Mouse (Mus musculus): ENCODE data around the gene Vmn1r15. TPM values are rescaled to one million over a fixed set of nuclear protein-coding genes. Genes with fewer than 3 reads are reported as not detected.

Vmn1r15 gene
- total RNA-seq (2021): not detected
- not detected in 2 replicates for polyA plus RNA-seq (2012; rRNA removed)
- long read RNA-seq: 0 reads

- no peak for DNase-seq
Observed at GRCm38 (mm10) chr6:57257652-57258051, at the start of gene Vmn1r15. Gene Vmn1r15 (plus strand): TSS chr6:57257952.

- DNase-seq: no peak
Observed at GRCm38 (mm10) chr6:57231386-57231785, 26.4 kb upstream of the Vmn1r15 start, which contains the start of gene Vmn1r14. Gene Vmn1r14 (plus strand): TSS chr6:57231686.

- DNase-seq: no peak
Observed at GRCm38 (mm10) chr6:57260990-57261389, 3.2 kb downstream of the Vmn1r15 start.

- DNase-seq: no peak
Observed at GRCm38 (mm10) chr6:57271881-57272280, 14.1 kb downstream of the Vmn1r15 start.

GRCm38 (mm10) chr6:57272517-57272916, 14.8 kb downstream of the Vmn1r15 start:
- DNase-seq: no peak

GRCm38 (mm10) chr6:57278952-57279351, 21.2 kb downstream of the Vmn1r15 start:
- DNase-seq: no peak

Other genes with a start within 250 kb of the Vmn1r15 start
- not detected for gene Vmn1r7, start 232.6 kb upstream of the Vmn1r15 start, total RNA-seq (2021)
- gene Vmn1r7, start 232.6 kb upstream of the Vmn1r15 start, polyA plus RNA-seq (2012; rRNA removed): not detected in 2 replicates
- gene Vmn1r8, start 225.7 kb upstream of the Vmn1r15 start, total RNA-seq (2021): not detected
- not detected in 2 replicates for gene Vmn1r8, start 225.7 kb upstream of the Vmn1r15 start, polyA plus RNA-seq (2012; rRNA removed)
- not detected for gene Vmn1r9, start 191.2 kb upstream of the Vmn1r15 start, total RNA-seq (2021)
- not detected in 2 replicates for gene Vmn1r9, start 191.2 kb upstream of the Vmn1r15 start, polyA plus RNA-seq (2012; rRNA removed)
- not detected for gene Vmn1r10, start 148.5 kb upstream of the Vmn1r15 start, total RNA-seq (2021)
- not detected in 2 replicates for gene Vmn1r10, start 148.5 kb upstream of the Vmn1r15 start, polyA plus RNA-seq (2012; rRNA removed)
- gene Vmn1r11, start 124.5 kb upstream of the Vmn1r15 start, total RNA-seq (2021): not detected
- gene Vmn1r11, start 124.5 kb upstream of the Vmn1r15 start, polyA plus RNA-seq (2012; rRNA removed): not detected in 2 replicates
- gene Vmn1r12, start 101.0 kb upstream of the Vmn1r15 start, total RNA-seq (2021): not detected
- gene Vmn1r12, start 101.0 kb upstream of the Vmn1r15 start, polyA plus RNA-seq (2012; rRNA removed): not detected in 2 replicates
- not detected for gene Vmn1r13, start 54.7 kb upstream of the Vmn1r15 start, total RNA-seq (2021)
- not detected in 2 replicates for gene Vmn1r13, start 54.7 kb upstream of the Vmn1r15 start, polyA plus RNA-seq (2012; rRNA removed)
- not detected for gene Vmn1r14, start 26.3 kb upstream of the Vmn1r15 start, total RNA-seq (2021)
- gene Vmn1r14, start 26.3 kb upstream of the Vmn1r15 start, polyA plus RNA-seq (2012; rRNA removed): not detected in 2 replicates
- gene Vmn1r16, start 71.5 kb downstream of the Vmn1r15 start, total RNA-seq (2021): not detected
- gene Vmn1r16, start 71.5 kb downstream of the Vmn1r15 start, polyA plus RNA-seq (2012; rRNA removed): not detected in 2 replicates
- not detected for gene Vmn1r17, start 105.8 kb downstream of the Vmn1r15 start, total RNA-seq (2021)
- not detected in 2 replicates for gene Vmn1r17, start 105.8 kb downstream of the Vmn1r15 start, polyA plus RNA-seq (2012; rRNA removed)
- gene Vmn1r18, start 137.8 kb downstream of the Vmn1r15 start, total RNA-seq (2021): not detected
- not detected in 2 replicates for gene Vmn1r18, start 137.8 kb downstream of the Vmn1r15 start, polyA plus RNA-seq (2012; rRNA removed)
- not detected for gene Vmn1r19, start 145.8 kb downstream of the Vmn1r15 start, total RNA-seq (2021)
- gene Vmn1r19, start 145.8 kb downstream of the Vmn1r15 start, polyA plus RNA-seq (2012; rRNA removed): not detected in 2 replicates
- not detected for gene Vmn1r20, start 171.0 kb downstream of the Vmn1r15 start, total RNA-seq (2021)
- not detected in 2 replicates for gene Vmn1r20, start 171.0 kb downstream of the Vmn1r15 start, polyA plus RNA-seq (2012; rRNA removed)

Data from adrenal gland, adult 2 months (tissue).